Mouse (Mus musculus) left cerebral cortex, postnatal 4 days (tissue): ENCODE results near the gene Serpina3n. TPM values are rescaled to one million over a fixed set of nuclear protein-coding genes. Genes with fewer than 3 reads are reported as not detected.
"Not testable (repeated sequence)": the region's sequence is repeated elsewhere in the genome, so short reads cannot be mapped to it uniquely, and the experiment has no call there.

ENCODE experiments used
- DNase-seq: peaks from one replicate; pipeline ENCODE4 v3.0.0-alpha.2; 2022
- intact Hi-C: fragments of 180-260 bp; cut with DNase I; formaldehyde crosslinking; loops from one replicate; pipeline ENCODE4 v1.15.1; 2025
- total RNA-seq, 2 experiments: library from RNA; stranded (reverse); gene quantifications; 2 replicates each; pipeline ENCODE4 v1.2.3; 2021

Gene Serpina3n
- total RNA-seq: 1 to 10 TPM; 1.7 to 2.5 TPM

DNA sequence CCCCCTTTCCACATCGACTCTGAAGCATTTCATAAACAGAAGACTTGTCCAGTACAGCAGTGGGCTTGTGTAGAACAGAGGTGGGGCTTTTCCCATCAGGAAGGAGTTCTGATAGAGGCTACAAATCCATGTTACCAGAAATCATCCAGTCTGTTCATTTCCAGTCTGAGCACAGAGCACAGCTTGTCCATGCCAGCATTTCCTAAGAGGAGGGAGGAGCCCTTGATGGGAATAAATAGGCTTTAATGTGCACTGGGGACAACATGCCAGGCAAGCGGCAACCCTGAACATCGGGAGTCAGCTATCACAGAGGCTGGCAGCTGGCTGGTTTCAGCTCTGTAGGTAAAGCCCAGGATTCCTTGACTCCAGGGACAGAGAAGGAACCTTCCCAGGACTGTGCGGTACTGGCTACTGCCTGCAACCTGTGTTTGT, at the start of gene Serpina3n:
Serpina3n (plus strand) TSS at position 276 of the 432 bp plus-strand sequence.
- no peak for DNase-seq
- intact Hi-C loops: no loop called here

DNA sequence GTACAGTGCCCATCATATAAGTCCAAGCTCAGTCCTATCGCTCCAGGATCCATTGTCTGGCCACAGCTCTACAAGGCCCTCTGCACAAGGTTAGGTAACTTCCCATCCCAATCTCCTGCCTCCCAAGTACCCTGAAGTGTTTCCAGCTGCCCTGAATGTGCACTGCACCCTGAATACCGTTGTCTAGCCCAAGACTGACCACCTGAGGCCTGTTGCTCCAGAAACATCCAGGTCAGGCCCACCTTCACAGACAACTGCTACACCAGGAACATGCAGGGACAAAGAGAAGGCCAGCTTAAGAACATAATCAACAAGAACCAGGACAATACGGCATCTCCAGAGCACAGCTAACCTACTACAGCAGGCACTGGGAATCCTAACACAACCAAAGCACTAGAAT, 36.5 kb upstream of the Serpina3n start:
- no peak for DNase-seq
- intact Hi-C loops: no loop called here

DNA sequence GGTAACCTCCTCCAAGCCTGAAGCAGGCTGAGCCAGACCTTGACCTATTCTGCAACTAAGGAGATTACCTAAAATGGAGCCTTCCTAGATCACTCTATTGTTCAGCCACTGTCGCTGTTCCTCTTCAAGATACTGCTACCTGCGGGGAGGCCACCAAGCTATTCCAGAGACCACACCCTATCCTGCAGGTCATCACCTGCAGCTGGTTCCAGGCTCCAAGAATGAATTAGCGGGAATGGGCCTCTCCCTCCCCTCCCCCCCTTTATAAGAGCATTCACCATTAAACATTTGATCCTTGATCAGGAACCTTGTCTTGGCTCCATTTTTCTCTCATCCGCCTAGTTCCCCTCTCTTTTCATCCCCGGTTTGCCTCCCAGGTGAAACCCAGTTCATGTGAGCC, 29.4 kb upstream of the Serpina3n start:
- intact Hi-C loops, DNase-seq: not testable (repeated sequence)

DNA sequence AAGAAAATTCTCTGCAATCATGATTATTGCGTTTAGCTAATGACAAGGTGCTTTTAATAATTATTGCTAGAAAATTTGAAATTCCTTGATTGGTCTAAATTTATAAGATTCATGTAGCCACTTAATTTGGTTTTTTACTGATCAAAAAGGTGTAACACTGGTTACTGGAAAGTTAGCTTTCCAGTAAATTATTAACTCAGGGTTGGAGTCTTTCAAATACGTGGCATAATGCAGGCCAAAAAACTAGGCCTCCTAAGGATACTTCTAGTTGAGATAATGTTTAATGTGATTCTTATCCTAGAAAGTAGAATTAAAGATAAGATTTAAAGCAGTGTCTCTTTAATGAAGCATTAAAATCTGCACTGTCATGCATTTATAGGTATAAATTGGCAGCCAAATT, 28.2 kb upstream of the Serpina3n start:
- DNase-seq, intact Hi-C loops: not testable (repeated sequence)

DNA sequence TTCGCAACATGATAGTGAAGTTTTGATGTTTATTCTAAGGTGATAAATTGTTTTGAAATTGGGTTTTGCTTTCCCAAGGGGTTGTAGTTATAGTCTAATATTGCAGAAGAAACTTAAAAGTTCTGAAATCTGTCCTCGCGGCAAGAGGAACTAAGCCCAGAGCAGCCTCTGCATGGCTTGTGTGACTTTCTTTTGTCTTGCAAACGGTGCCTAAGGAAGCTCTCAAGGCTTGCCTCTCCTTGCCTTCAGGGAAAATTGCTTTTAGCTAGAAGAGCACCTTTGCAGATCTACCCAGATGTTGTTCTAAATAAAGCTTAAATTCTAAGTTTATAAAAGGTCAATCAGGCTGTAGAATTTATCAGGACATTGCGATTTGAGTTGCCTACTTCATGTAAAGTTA, 27.7 kb upstream of the Serpina3n start:
- DNase-seq, intact Hi-C loops: not testable (repeated sequence)

DNA sequence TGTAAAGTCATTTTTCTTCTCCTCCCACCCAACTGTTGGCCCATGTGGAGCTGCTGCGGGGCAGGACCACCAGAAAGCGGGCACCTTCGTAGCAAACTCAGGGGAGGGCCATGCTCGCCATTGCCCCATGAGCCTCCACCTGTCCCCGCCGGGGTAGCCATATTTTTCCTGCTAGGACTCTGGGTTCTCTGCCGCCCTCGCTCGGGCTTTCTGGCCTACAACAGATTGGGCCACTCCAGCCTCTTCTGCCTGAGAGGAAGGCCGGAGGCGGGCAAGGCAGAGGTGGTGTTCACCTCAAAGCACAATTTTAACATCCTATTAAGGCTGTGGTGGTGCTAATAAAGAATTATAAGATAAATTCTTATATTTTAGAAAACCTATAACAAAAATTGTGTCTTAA, 26.7 kb upstream of the Serpina3n start:
- intact Hi-C loops: no loop called here
- no peak for DNase-seq

DNA sequence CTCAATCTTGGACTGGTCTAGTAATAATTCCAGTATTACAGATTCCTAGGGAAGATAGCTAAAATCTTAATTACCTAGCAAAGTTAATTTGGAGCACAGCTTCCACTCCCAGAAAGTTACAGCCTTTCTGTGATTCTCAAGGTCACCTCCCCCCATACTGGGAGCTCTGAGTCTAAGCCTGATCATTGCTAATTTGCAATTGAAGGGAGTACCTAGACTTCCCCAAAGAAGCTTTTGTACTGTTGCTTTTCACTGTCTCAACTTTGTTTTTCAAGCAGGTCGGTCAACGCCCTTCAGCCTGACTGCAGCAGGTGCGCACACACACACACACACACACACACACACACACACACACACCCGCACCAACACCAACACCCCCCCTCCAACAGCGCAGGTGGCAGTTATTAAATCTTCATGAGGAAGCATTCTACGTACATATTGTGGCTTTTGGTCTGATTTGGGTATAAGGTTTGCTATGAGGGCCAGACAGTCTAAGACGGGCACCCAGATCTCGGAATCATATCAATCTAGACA, 25.4 kb upstream of the Serpina3n start:
- intact Hi-C loops, DNase-seq: not testable (repeated sequence)

DNA sequence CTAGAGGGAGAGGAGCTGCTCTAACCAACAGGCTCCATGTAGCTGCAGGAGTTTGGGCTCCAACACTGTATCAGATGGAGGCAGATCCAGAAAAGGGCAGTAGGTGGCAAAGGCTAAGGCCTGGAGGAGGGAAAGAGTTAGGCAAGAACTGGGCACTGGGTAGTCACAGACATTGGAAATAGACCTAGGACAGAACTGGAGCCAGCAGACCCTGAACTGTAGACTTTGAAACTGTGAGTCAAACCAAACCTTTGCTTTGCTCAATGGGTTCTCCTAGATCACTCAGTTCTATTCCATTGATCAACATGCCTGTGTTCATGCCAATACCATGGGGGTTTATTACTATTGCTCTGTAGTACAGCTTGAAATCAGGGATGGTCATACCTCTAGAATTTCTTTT, 20.5 kb upstream of the Serpina3n start:
- intact Hi-C loops: not testable (repeated sequence)

DNA sequence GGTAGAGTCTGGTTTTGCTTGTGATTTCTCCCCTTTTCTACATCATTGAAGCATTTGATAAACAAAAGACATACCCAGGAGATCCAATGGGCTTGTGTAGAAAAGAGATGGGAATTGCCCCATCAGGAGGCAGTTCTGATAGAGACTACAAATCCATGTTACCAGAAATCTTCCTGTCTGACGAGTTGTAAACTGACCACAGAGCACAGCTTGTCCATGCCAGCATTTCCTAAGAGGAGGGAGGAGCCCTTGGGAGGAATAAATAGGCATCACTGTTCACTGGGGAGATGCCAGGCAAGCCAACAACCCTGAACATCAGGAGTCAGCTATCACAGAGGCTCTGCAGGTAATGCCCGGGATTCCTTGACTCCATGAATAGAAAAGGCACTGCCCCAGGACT, 19.7 kb upstream of the Serpina3n start:
- DNase-seq, intact Hi-C loops: not testable (repeated sequence)

More for the DNA sequence above, 20.5 kb upstream of the Serpina3n start:
- not testable (repeated sequence) for DNase-seq

DNA sequence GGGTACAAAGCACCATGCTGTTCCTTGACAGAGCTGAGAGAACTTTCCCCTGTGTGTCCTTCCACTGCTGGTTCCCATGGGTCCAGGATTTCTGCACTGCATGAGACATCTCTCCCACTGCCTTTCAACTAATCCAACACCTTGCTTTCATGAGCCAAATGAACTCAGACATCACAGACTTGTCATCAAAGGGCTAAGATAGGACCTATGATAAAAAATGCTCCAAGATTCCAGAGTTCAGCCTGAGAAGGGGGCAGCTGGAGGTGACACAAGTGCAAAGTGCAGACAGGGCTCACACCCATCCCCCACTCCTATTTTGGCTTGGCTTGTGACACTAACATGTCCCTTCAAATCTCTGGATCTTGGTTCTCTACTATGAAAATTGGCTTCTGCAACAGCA, 18.1 kb upstream of the Serpina3n start:
- intact Hi-C loops: no loop called here
- DNase-seq: no peak

DNA sequence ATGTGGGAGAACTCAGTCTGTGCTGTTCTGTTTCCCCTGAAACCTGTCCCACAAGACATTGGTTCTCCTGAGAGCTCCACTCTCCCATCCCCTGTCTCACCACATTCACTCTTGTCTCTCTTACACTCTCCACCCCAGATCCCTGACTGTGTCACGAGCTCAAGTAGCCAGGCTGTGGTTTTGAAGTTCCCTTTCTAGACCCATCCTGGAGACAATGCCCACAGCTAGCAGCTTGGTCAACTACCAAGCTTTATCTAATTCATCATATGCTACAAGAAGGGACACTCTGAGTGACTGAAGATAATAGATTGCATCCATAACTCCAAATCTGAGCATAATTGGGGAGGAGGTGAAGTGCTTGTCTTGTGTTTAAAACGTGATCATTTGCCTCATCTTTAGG, 15.5 kb upstream of the Serpina3n start:
- intact Hi-C loops, DNase-seq: not testable (repeated sequence)

DNA sequence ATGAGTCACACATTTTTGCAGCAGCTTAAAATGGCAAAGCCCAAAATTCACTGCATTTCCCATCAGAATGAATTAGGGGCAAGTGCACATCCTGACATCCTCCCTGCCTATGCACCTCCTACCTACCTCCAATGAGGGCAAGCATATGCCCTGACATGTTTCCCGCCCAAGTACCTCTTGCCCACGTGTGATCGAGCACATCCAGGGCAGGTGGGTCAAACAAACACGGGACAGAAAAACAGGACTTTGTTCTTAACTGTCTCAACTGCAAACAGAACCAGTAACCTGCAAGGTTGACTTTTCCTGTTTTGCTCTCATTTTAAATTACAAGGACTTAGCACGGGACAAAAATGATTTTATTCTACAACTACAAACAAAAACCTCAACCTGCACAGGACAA, 2.6 kb upstream of the Serpina3n start:
- intact Hi-C loops: no loop called here

DNA sequence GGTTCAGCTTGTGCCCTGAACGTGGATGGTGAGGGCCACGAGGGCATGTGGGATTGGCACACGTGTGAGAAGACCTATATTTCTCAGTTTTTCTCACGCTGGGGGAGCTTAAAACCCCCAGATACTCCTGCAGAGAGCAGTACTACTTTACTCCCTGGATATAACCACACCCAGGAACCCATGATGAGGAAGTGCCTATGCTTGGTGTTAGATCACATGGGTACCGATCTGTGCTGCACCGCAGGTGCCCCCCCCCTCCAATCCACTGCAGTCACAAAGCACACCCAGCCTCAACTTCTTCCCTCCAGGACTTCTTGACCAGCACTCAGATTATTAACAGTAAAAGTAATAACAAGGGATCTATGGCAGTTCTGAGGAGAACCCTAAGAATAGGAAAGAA, 6.0 kb downstream of the Serpina3n start:
- no peak for DNase-seq
- intact Hi-C loops: loop anchor here (10.0 kb wide), 2 partner anchors 58 to 338 kb away; no protein-coding TSS in a partner anchor

More for the DNA sequence above, 2.6 kb upstream of the Serpina3n start:
- no peak for DNase-seq

DNA sequence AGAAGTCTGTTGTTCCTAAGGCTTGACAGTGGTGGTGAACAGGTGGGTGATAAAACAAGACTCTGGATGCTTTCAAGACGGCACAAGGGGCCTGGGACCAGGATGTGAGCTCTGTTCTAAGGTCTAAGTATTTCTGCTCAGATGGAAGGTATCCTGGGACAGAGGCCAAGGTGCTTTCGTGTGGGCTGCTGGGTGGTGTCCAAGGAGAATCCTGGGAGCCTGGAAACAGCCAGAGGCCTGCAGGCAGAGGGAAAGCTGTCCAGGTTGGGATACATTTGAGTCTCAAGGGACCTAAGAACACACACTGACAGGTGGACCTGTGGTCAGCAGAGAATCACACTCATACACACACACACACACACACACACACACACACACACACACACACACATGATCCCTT, 8.0 kb downstream of the Serpina3n start:
- intact Hi-C loops: loop anchor here (10.0 kb wide), 2 partner anchors 60 to 340 kb away; no protein-coding TSS in a partner anchor
- no peak for DNase-seq

DNA sequence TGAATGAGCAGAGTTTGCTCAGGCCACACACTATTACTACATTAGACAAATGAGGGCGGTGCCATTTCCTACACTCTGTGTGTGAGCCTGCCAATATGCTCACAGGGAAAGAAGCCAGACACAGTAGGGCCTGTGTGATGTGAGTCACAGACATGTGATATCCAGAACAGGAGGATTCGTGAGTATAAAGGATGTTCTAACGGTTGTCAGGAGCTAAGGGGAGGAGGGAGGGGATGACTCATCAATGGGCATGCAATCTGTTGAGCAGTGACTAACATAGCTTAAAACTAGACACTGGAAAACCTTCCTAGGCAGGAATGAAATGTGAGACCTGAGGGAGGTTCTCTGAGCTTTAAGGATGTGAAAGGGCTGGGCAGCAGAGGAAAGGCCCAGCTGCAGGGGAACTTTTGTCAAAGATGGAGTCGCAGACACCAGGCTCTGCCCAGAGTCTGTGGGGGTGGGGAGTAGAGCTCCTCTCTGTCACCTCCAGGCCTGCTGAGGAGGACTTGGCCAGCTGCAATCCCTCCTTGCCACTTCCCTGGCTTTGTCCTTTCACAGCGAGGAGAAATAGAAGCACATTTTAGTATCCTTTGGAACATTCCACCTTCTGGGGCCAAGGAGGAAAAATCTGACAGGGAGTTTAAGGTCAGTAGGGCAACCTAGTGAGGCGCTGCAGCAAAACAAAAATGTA, 9.2 kb downstream of the Serpina3n start:
- no peak for DNase-seq
- intact Hi-C loops: loop anchor here (5.0 to 10.0 kb wide), 3 partner anchors 61 to 418 kb away; no protein-coding TSS in a partner anchor

DNA sequence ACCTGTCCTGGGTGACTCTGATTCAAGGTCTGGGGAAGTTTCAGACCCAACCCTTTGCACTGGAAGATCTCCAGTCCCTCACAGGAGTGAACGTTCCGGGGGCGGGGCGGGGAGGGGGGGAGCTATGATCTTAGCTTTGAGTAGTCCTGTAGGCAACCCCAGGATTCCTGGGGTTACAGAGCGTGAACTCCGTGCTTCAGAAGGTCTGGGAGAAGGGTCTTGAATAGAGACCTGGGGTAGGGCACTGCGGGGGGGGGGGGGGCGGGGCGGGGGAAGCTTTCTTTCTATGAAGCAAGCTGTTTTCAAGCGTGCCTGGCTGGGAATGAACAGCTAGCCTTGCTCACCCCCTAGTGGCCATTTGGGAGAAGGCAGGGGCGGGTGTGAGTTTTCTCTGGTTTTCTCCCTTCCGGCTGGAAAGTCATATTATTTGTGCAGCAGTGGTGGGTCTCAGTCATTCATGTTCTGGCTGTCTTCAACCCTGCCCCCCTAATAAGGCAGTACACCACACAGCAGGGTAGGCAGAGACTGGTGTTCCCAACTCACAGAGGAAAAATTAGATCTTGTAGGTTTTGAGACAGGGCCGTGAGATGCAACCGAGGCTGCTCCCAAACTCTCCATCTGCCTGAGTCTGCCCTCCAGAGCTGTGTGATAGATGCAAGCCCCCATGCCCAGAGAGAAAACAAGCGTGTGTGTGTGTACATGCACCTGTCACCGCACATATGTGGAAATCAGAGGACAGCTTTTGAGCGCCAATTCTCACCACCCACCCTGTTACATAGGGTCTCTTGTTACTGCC, 12.0 kb downstream of the Serpina3n start:
- peak; percentile 88 for DNase-seq
- intact Hi-C loops: loop anchor here (5.0 to 10.0 kb wide), 3 partner anchors 64 to 421 kb away; no protein-coding TSS in a partner anchor

DNA sequence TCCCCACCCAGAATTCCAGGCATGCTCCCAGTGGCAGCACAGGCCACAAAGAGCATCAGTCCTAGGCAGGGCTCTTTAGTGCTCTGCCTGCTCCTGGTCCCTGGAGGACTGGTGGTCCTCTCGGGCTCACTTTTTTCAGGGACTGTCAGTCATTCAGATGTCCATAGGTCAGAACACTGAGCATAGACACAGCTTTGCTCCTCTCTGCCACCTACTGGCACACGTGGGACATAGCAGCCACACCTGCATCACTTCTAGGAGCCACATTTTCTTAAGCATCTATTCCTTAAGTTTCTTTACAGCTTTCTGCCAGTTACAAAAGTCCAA, 12.6 kb downstream of the Serpina3n start:
- intact Hi-C loops: loop anchor here (5.0 to 10.0 kb wide), 3 partner anchors 64 to 422 kb away; no protein-coding TSS in a partner anchor
- no peak for DNase-seq

DNA sequence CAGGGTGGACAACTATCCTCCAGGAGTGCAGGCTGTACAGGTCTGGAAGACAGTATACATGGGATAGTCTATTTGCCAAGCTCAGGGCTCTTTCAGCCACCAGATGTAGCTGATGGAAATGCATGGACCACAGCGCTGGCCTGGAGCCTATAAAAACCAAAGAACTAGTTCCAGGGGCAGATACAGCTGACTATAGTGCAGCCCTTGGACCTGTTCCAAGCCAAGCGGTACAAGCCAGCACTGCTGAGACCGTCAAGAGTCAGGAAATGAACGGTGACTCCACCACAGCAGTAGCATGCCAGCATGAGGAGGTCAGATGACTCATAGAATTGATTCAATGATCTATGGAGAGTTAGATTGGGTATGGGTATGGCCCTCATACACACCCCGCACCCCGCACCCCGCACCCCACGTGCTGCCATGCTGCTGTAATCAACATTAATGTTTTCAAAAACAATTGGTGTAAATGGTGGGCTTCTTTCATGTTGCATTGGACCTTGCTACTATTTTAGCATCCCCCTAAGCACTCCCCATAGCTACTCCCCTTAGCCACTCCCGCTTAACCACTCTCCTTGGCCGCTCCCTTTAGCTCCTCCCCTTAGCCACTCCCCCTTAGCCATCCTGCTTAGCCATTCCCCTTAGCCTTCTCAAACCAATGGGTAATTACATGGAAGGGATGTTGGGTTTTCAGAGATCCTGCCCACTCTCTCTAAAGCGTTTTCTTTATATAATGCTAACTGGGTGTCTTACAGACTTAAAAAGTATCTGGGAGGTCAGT, 16.3 kb downstream of the Serpina3n start:
- DNase-seq: peak; percentile 32
- intact Hi-C loops: loop anchor here (10.0 kb wide), 1 partner anchor 178 kb away; no protein-coding TSS in a partner anchor

DNA sequence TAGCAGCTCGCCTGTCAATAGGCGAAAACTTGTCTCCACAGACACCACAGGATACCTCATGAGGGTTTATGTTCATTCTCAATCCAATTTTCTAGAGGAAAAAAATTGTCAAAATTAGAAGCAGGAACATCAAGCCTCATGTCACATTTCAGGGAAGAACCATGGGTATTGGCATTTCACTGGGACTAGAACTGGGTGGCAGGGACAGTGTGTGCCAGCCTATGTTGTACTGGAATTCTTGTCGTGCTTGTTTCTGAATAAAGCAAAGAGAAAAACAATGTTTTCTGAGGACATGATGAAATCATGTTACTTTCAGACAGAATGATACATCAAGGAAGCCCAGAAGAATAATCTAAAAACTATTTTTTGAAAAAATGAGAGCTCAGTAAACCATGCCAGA, 19.1 kb downstream of the Serpina3n start:
- DNase-seq: no peak
- intact Hi-C loops: loop anchor here (10.0 kb wide), 1 partner anchor 181 kb away; no protein-coding TSS in a partner anchor

DNA sequence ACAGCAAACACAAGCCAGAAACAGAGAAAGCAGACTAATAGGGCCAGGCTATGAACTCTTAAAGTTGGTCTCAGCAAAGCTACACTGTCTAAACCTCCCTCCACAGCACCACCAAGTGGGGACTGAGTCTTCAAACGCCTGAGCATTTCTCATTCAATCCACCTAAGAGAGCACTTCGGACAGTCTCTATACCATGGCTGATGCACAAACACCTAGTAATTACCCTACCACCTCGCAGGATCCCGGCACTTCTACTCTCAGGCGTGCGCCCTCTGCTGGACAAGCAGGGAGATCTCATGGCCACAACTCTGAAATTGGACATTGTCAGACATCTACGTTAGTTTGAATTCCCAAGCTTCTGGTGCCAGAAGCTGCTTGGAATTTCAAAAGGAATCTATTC, 20.4 kb downstream of the Serpina3n start:
- intact Hi-C loops: loop anchor here (10.0 kb wide), 1 partner anchor 182 kb away; no protein-coding TSS in a partner anchor
- peak; percentile 27 for DNase-seq
